Mouse (Mus musculus) limb, embryonic 14.5 days (tissue): Measurements from ENCODE around the gene Pip4k2b. TPM values are rescaled to one million over a fixed set of nuclear protein-coding genes. Genes with fewer than 3 reads are reported as not detected.
"Not testable (repeated sequence)": the region's sequence is repeated elsewhere in the genome, so short reads cannot be mapped to it uniquely, and the experiment has no call there.

Source experiments
- ATAC-seq: fragments of 200-750 bp; cut with Nextera tagmentation; 2 replicates; pipeline ENCODE4 v1.8.0; 2017; ENCODE audit warnings: low read depth, moderate number of reproducible peaks, moderate TSS enrichment; ENCODE audit not compliant: low FRiP score
- DNase-seq: peaks from one replicate; pipeline ENCODE4 v3.0.0-alpha.2; 2015; ENCODE audit warnings: low spot score
- H3K27ac ChIP-seq: fragments of 300-500 bp; sonication (generic); replicated peaks from 2 replicates; pipeline ENCODE4 v1.5.1; 2014; ENCODE audit warnings: low read depth, mild to moderate bottlenecking, low read length, moderate library complexity, mixed read lengths
- H3K27me3 ChIP-seq: fragments of 300-500 bp; sonication (generic); 2 replicates; pipeline ENCODE4 v1.6.1; 2014; ENCODE audit warnings: low read length, mixed read lengths; ENCODE audit not compliant: control insufficient read depth, insufficient read depth
- H3K36me3 ChIP-seq: fragments of 300-500 bp; sonication (generic); 2 replicates; pipeline ENCODE4 v1.6.1; 2014; ENCODE audit warnings: mild to moderate bottlenecking, low read length, moderate library complexity, mixed read lengths; ENCODE audit not compliant: control insufficient read depth, insufficient read depth
- H3K4me1 ChIP-seq: fragments of 300-500 bp; sonication (generic); 2 replicates; pipeline ENCODE4 v1.6.1; 2014; ENCODE audit warnings: antibody characterized with exemption, low read length, mixed read lengths; ENCODE audit not compliant: control insufficient read depth, insufficient read depth
- H3K4me2 ChIP-seq: fragments of 300-500 bp; sonication (generic); replicated peaks from 2 replicates; pipeline ENCODE4 v1.6.1; 2014; ENCODE audit warnings: low read depth, mild to moderate bottlenecking, low read length, moderate library complexity; ENCODE audit not compliant: severe bottlenecking
- H3K4me3 ChIP-seq: fragments of 300-500 bp; sonication (generic); replicated peaks from 2 replicates; pipeline ENCODE4 v1.5.1; 2014; ENCODE audit warnings: low read length
- H3K9ac ChIP-seq: fragments of 300-500 bp; sonication (generic); 2 replicates; pipeline ENCODE4 v1.6.1; 2014; ENCODE audit warnings: mild to moderate bottlenecking, low read depth, low read length, moderate library complexity; ENCODE audit not compliant: severe bottlenecking
- H3K9me3 ChIP-seq: fragments of 300-500 bp; sonication (generic); 2 replicates; pipeline ENCODE4 v1.6.1; 2016; ENCODE audit warnings: low read length; ENCODE audit not compliant: control insufficient read depth
- POLR2A ChIP-seq: fragments of 200-500 bp; IDR thresholded peaks from 2 replicates; pipeline ENCODE4 v1.8.0; 2012; ENCODE audit warnings: inconsistent platforms, mild to moderate bottlenecking, moderate library complexity, borderline replicate concordance; ENCODE audit not compliant: insufficient read depth, insufficient read length; ENCODE audit errors: extremely low read depth
- WGBS: fragments of 180-500 bp; shearing (Covaris S2); extraction: QIAGEN DNeasy Blood & Tissue Kit; methylation state at CpG from one replicate; pipeline ENCODE4 v1.1.7; 2014; 5-methylcytosine and 5-hydroxymethylcytosine counted together
- polyA plus RNA-seq, 2 experiments: library from polyadenylated mRNA; depleted of rRNA in 1 of 2; stranded (reverse) in 1 of 2; unstranded in 1 of 2; fragments of >200 nt; fragmentation: Nextera tagmentation in 1 of 2; extraction: Ambion mirVana in 1 of 2; gene quantifications; 2 replicates each; pipeline versions ENCODE4 v1.2.1 to v1.2.3; 2012 to 2014

Gene Pip4k2b
- polyA plus RNA-seq, 2 experiments: 2.2 to 34.4 TPM

GRCm38 (mm10) chr11:97711200-97711900 is 33.2 kb downstream of the Pip4k2b start:
- Histone ChIP-seq H3K27me3 (no peaks in the 10 kb centered on the region), H3K4me2 (no peak overlapping the region), H3K27ac (no peak overlapping the region), H3K9me3 (no peaks in the 10 kb centered on the region), H3K4me3 (no peak overlapping the region), H3K36me3 (peaks cover 65% of the 10 kb centered on the region), H3K9ac (no peak overlapping the region), H3K4me1 (no peaks in the 10 kb centered on the region)
- ATAC-seq (no peak), DNase-seq (no peak)
- no peak for TF ChIP-seq POLR2A
- WGBS: 72% methylated on average over 13 of the region's 13 CpGs

GRCm38 (mm10) chr11:97710067-97710466 is 34.4 kb downstream of the Pip4k2b start:
- not testable (repeated sequence) for H3K4me1 ChIP-seq, H3K9ac ChIP-seq, H3K27ac ChIP-seq, H3K4me2 ChIP-seq, DNase-seq, H3K9me3 ChIP-seq, ATAC-seq, H3K27me3 ChIP-seq, H3K4me3 ChIP-seq
- peaks cover 72% of the 10 kb centered on the region for H3K36me3 ChIP-seq
- 65% methylated on average over 2 of the region's 2 CpGs for WGBS

GRCm38 (mm10) chr11:97703039-97703826 is 41.3 kb downstream of the Pip4k2b start, which contains the start of gene Psmb3:
Gene Psmb3, plus strand, starts transcription at chr11:97703399.
- Histone ChIP-seq H3K9me3 (no peaks in the 10 kb centered on the region), H3K4me1 (peaks cover 19% of the 10 kb centered on the region), H3K9ac (peak within 1 kb of the TSS; percentile 65), H3K4me3 (peak within 1 kb of the TSS; percentile 81), H3K36me3 (peaks cover 29% of the 10 kb centered on the region), H3K4me2 (peak within 1 kb of the TSS; percentile 85), H3K27ac (peak within 1 kb of the TSS; percentile 77), H3K27me3 (no peaks in the 10 kb centered on the region)
- DNase-seq: peak; percentile 100
- peak; percentile 85 for ATAC-seq
- under 1% methylated on average over 35 of the region's 35 CpGs for WGBS
- TF ChIP-seq POLR2A: peak; percentile 83; the same call in 1 of the 2 replicates

- WGBS: 2% methylated on average over 24 of the region's 24 CpGs
- Histone ChIP-seq H3K27me3 (no peaks in the 10 kb centered on the region), H3K27ac (peak overlapping the region; percentile 77), H3K36me3 (peaks cover 22% of the 10 kb centered on the region), H3K9ac (peak overlapping the region; percentile 55), H3K4me1 (peaks cover 23% of the 10 kb centered on the region), H3K9me3 (no peaks in the 10 kb centered on the region), H3K4me2 (peak overlapping the region; percentile 85), H3K4me3 (peak overlapping the region; percentile 81)
- no peak for TF ChIP-seq POLR2A
- DNase-seq (peak; percentile 68), ATAC-seq (no peak)
Observed at GRCm38 (mm10) chr11:97702393-97702745, 42.1 kb downstream of the Pip4k2b start.

DNA sequence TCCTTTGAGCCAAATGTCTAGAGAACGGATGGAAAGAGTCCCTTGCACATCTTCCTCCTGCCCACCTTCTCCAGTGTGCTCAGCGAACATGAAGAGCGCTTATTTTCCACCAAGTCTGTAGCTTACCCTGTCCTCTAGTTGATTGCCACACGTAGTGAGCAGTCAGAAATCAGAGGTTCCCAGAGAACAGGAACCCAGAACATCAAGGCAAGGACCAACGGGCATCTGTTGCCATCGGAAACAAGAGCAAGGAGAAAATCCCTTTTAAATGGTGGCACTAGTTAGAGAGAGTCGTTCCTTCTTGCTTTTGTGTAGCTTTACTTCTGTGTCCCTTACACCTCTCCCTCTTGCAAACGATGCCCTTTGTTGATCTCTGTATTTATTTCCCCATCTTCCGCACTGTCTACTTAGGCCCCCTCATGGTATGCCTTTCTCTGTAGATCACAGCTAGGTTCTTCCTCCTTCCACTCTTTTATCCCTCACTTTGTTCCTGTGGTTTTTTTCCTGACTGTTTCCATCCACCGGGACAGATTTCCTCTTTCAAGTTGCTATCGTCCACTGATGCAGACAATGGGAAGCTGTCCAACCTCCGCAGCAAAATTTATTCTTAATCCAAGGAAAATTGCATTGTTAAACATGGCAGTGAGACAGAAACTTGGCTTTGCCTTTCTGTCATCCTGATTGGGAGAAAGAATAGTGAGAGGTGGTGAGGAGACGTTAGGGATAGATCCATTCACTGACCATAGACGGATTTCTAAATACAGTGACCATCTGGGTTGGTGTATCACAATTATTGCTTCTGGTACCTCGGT is 42.7 kb downstream of the Pip4k2b start:
- H3K27me3 ChIP-seq: no peaks in the 10 kb centered on the region
- H3K27ac ChIP-seq: no peak overlapping the region; the same call in 1 of the 2 replicates
- H3K9me3 ChIP-seq: no peaks in the 10 kb centered on the region
- H3K4me2 ChIP-seq: peak overlapping the region; percentile 85
- ATAC-seq (no peak), DNase-seq (no peak)
- peaks cover 28% of the 10 kb centered on the region for H3K4me1 ChIP-seq
- peaks cover 19% of the 10 kb centered on the region for H3K36me3 ChIP-seq
- no peak overlapping the region for H3K9ac ChIP-seq
- WGBS: 53% methylated on average over 15 of the region's 15 CpGs
- H3K4me3 ChIP-seq: peak overlapping the region; percentile 98
- TF ChIP-seq POLR2A: no peak
